Mouse (Mus musculus): ENCODE measurements around the gene Aspg.

Aspg gene

Small RNA genes lying within 50 kb of the gene (microRNA-seq; reads per million reads assigned to microRNA genes)
- gene Mir203 (601 to 768 reads per million in 2 experiments), gene Mir3073a (0 reads per million in 2 experiments), gene Mir3073b (0 reads per million in 2 experiments)

All from adrenal gland (tissue).